Mouse (Mus musculus) erythroblast, embryonic 14.5 days (primary cell): ENCODE results near the gene Snrpd2.

ENCODE experiments used
- GATA1 ChIP-seq: IDR thresholded peaks from 2 replicates; pipeline ENCODE4 v1.6.1; 2012; ENCODE audit warnings: low read length, inconsistent platforms, mixed read lengths
- TAL1 ChIP-seq: IDR thresholded peaks from 3 replicates; pipeline ENCODE4 v1.6.1; 2012; ENCODE audit warnings: low read length, inconsistent platforms, mixed read lengths

DNA sequence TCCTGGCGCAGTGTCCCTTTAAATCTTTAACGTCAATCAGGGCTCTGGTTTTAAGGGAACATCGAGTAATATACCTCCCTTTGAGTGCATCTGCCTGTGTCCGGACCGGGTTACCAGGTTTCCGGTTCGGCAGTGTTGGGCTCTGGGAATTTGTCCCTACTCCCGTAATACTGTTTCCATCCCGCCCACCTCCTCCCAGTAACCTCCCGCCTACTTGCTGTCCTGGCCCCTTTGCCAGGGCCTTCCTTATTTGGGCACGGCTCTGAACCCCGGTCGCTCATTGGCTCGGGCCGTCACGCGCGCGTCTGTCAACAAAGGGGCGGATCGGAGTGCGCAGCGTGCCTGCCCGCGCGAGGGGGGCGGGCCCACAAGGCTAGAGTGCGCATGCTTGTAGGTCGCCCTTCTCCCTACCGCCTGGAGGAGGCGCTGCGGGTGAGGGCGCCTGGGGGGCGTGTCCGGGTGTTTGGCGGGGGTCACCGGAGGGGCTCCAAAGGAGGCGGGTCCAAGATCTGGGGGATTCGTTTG, 18.1 kb upstream of the Snrpd2 start:
- no peak for TF ChIP-seq GATA1
- TF ChIP-seq TAL1 = no peak
